Mouse (Mus musculus): ENCODE measurements around the gene Hpse2. TPM values are rescaled to one million over a fixed set of nuclear protein-coding genes. Genes with fewer than 3 reads are reported as not detected.

Gene Hpse2
- polyA plus RNA-seq (2015; fragmentation: Nextera tagmentation; extraction: Ambion mirVana): 0.11 and 0.13 TPM in 2 replicates

GRCm38 (mm10) chr19:43388017-43388904 is at the start of gene Hpse2:
Gene Hpse2, minus strand, starts transcription at chr19:43388355.
- Histone ChIP-seq H3K4me1 (replicated peaks; ENCODE audit: control insufficient read depth, insufficient read depth, low read length) (peaks cover 24% of the 10 kb centered on the region), H3K9ac (replicated peaks; ENCODE audit: low read depth, low read length) (no peak within 1 kb of the TSS), H3K4me3 (replicated peaks; ENCODE audit: low read length) (no peak within 1 kb of the TSS), H3K27ac (ENCODE audit: low read length) (no peak within 1 kb of the TSS), H3K9me3 (ENCODE audit: control insufficient read depth, low read length) (no peaks in the 10 kb centered on the region), H3K4me2 (ENCODE audit: low read length) (peak within 1 kb of the TSS; percentile 10; the same call in 1 of the 2 replicates), H3K27me3 (replicated peaks; ENCODE audit: control insufficient read depth, insufficient read depth, low read length) (peaks cover 55% of the 10 kb centered on the region), H3K36me3 (ENCODE audit: control insufficient read depth, insufficient read depth) (no peaks in the 10 kb centered on the region)
- no peak for ATAC-seq
- 3% methylated on average over 18 of the region's 18 CpGs for WGBS

GRCm38 (mm10) chr19:43427446-43428224 is 39.5 kb upstream of the Hpse2 start:
- Histone ChIP-seq H3K9ac (replicated peaks; ENCODE audit: low read depth, low read length) (no peak overlapping the region), H3K9me3 (ENCODE audit: control insufficient read depth, low read length) (no peaks in the 10 kb centered on the region), H3K4me1 (replicated peaks; ENCODE audit: control insufficient read depth, insufficient read depth, low read length) (no peaks in the 10 kb centered on the region), H3K4me2 (ENCODE audit: low read length) (no peak overlapping the region), H3K36me3 (ENCODE audit: control insufficient read depth, insufficient read depth) (no peaks in the 10 kb centered on the region), H3K4me3 (replicated peaks; ENCODE audit: low read length) (no peak overlapping the region), H3K27ac (ENCODE audit: low read length) (no peak overlapping the region), H3K27me3 (replicated peaks; ENCODE audit: control insufficient read depth, insufficient read depth, low read length) (no peaks in the 10 kb centered on the region)
- 87% methylated on average over 24 of the region's 24 CpGs for WGBS
- ATAC-seq: no peak

GRCm38 (mm10) chr19:43424082-43424481 is 35.9 kb upstream of the Hpse2 start:
- no peak overlapping the region for H3K4me2 ChIP-seq (ENCODE audit: low read length)
- no peak overlapping the region for H3K9ac ChIP-seq (replicated peaks; ENCODE audit: low read depth, low read length)
- no peaks in the 10 kb centered on the region for H3K36me3 ChIP-seq (ENCODE audit: control insufficient read depth, insufficient read depth)
- H3K9me3 ChIP-seq (ENCODE audit: control insufficient read depth, low read length): no peaks in the 10 kb centered on the region
- no peak overlapping the region for H3K27ac ChIP-seq (ENCODE audit: low read length)
- WGBS: 80% methylated on average over 2 of the region's 2 CpGs
- ATAC-seq: no peak
- H3K27me3 ChIP-seq (replicated peaks; ENCODE audit: control insufficient read depth, insufficient read depth, low read length): no peaks in the 10 kb centered on the region
- H3K4me1 ChIP-seq (replicated peaks; ENCODE audit: control insufficient read depth, insufficient read depth, low read length): no peaks in the 10 kb centered on the region
- H3K4me3 ChIP-seq (replicated peaks; ENCODE audit: low read length): no peak overlapping the region

GRCm38 (mm10) chr19:43420506-43420905 is 32.4 kb upstream of the Hpse2 start:
- Histone ChIP-seq H3K36me3 (ENCODE audit: control insufficient read depth, insufficient read depth) (no peaks in the 10 kb centered on the region), H3K27ac (ENCODE audit: low read length) (no peak overlapping the region), H3K9me3 (ENCODE audit: control insufficient read depth, low read length) (no peaks in the 10 kb centered on the region), H3K4me3 (replicated peaks; ENCODE audit: low read length) (no peak overlapping the region), H3K9ac (replicated peaks; ENCODE audit: low read depth, low read length) (no peak overlapping the region), H3K27me3 (replicated peaks; ENCODE audit: control insufficient read depth, insufficient read depth, low read length) (no peaks in the 10 kb centered on the region), H3K4me1 (replicated peaks; ENCODE audit: control insufficient read depth, insufficient read depth, low read length) (no peaks in the 10 kb centered on the region), H3K4me2 (ENCODE audit: low read length) (no peak overlapping the region)
- 89% methylated on average over 3 of the region's 3 CpGs for WGBS
- ATAC-seq: no peak

- Histone ChIP-seq H3K4me1 (replicated peaks; ENCODE audit: control insufficient read depth, insufficient read depth, low read length) (no peaks in the 10 kb centered on the region), H3K9me3 (ENCODE audit: control insufficient read depth, low read length) (no peaks in the 10 kb centered on the region), H3K27me3 (replicated peaks; ENCODE audit: control insufficient read depth, insufficient read depth, low read length) (no peaks in the 10 kb centered on the region), H3K9ac (replicated peaks; ENCODE audit: low read depth, low read length) (no peak overlapping the region), H3K4me3 (replicated peaks; ENCODE audit: low read length) (no peak overlapping the region), H3K4me2 (ENCODE audit: low read length) (no peak overlapping the region), H3K27ac (ENCODE audit: low read length) (no peak overlapping the region), H3K36me3 (ENCODE audit: control insufficient read depth, insufficient read depth) (no peaks in the 10 kb centered on the region)
- no peak for ATAC-seq
- WGBS: 69% methylated on average over 2 of the region's 2 CpGs
These were observed 27.4 kb upstream of the Hpse2 start for GRCm38 (mm10) chr19:43415565-43415964.

GRCm38 (mm10) chr19:43407181-43407580 is 19.0 kb upstream of the Hpse2 start:
- no peak for ATAC-seq
- 30% methylated on average over 1 of the region's 1 CpGs for WGBS
- Histone ChIP-seq H3K4me3 (replicated peaks; ENCODE audit: low read length) (no peak overlapping the region), H3K27me3 (replicated peaks; ENCODE audit: control insufficient read depth, insufficient read depth, low read length) (no peaks in the 10 kb centered on the region), H3K36me3 (ENCODE audit: control insufficient read depth, insufficient read depth) (no peaks in the 10 kb centered on the region), H3K9me3 (ENCODE audit: control insufficient read depth, low read length) (no peaks in the 10 kb centered on the region), H3K4me1 (replicated peaks; ENCODE audit: control insufficient read depth, insufficient read depth, low read length) (no peaks in the 10 kb centered on the region), H3K27ac (ENCODE audit: low read length) (no peak overlapping the region), H3K9ac (replicated peaks; ENCODE audit: low read depth, low read length) (no peak overlapping the region), H3K4me2 (ENCODE audit: low read length) (no peak overlapping the region)

GRCm38 (mm10) chr19:43396327-43396726 is 8.2 kb upstream of the Hpse2 start:
- Histone ChIP-seq H3K36me3 (ENCODE audit: control insufficient read depth, insufficient read depth) (no peaks in the 10 kb centered on the region), H3K27me3 (replicated peaks; ENCODE audit: control insufficient read depth, insufficient read depth, low read length) (0 out of 2 replicates have a peak, but pooled peaks cover 2% of the 10 kb centered on the region), H3K9me3 (ENCODE audit: control insufficient read depth, low read length) (no peaks in the 10 kb centered on the region), H3K4me3 (replicated peaks; ENCODE audit: low read length) (no peak overlapping the region), H3K4me2 (ENCODE audit: low read length) (no peak overlapping the region), H3K9ac (replicated peaks; ENCODE audit: low read depth, low read length) (no peak overlapping the region), H3K4me1 (replicated peaks; ENCODE audit: control insufficient read depth, insufficient read depth, low read length) (no peaks in the 10 kb centered on the region), H3K27ac (ENCODE audit: low read length) (no peak overlapping the region)
- ATAC-seq: 0 out of 2 replicates have a peak, but pooled peaks have one; percentile 36
- WGBS: 6% methylated on average over 4 of the region's 4 CpGs

GRCm38 (mm10) chr19:43387071-43387770 is 934 bp downstream of the Hpse2 start:
- H3K4me3 ChIP-seq (replicated peaks; ENCODE audit: low read length): peak overlapping the region; percentile 40; the same call in 1 of the 2 replicates
- no peak overlapping the region for H3K27ac ChIP-seq (ENCODE audit: low read length)
- under 1% methylated on average over 14 of the region's 14 CpGs for WGBS
- no peak overlapping the region for H3K9ac ChIP-seq (replicated peaks; ENCODE audit: low read depth, low read length)
- H3K36me3 ChIP-seq (ENCODE audit: control insufficient read depth, insufficient read depth): no peaks in the 10 kb centered on the region
- H3K9me3 ChIP-seq (ENCODE audit: control insufficient read depth, low read length): no peaks in the 10 kb centered on the region
- no peak for ATAC-seq
- peaks cover 24% of the 10 kb centered on the region for H3K4me1 ChIP-seq (replicated peaks; ENCODE audit: control insufficient read depth, insufficient read depth, low read length)
- H3K27me3 ChIP-seq (replicated peaks; ENCODE audit: control insufficient read depth, insufficient read depth, low read length): peaks cover 60% of the 10 kb centered on the region
- no peak overlapping the region for H3K4me2 ChIP-seq (ENCODE audit: low read length)
